Mouse (Mus musculus) liver, embryonic 15.5 days (tissue): ENCODE data around the gene Clec4n. TPM values are rescaled to one million over a fixed set of nuclear protein-coding genes. Genes with fewer than 3 reads are reported as not detected.

Experiments used
- ATAC-seq: fragments of 200-750 bp; cut with Nextera tagmentation; 2 replicates; pipeline ENCODE4 v1.8.0; 2017; ENCODE audit warnings: moderate number of reproducible peaks, mild to moderate bottlenecking, moderate library complexity; ENCODE audit not compliant: insufficient read depth
- H3K27ac ChIP-seq: fragments of 300-500 bp; sonication (generic); replicated peaks from 2 replicates; pipeline ENCODE4 v1.5.1; 2015; ENCODE audit warnings: mild to moderate bottlenecking, inconsistent platforms
- H3K27me3 ChIP-seq: fragments of 300-500 bp; sonication (generic); 2 replicates; pipeline ENCODE4 v1.6.1; 2015; ENCODE audit warnings: mild to moderate bottlenecking, inconsistent platforms
- H3K36me3 ChIP-seq: fragments of 300-500 bp; sonication (generic); replicated peaks from 2 replicates; pipeline ENCODE4 v1.6.1; 2015; ENCODE audit warnings: moderate library complexity, mild to moderate bottlenecking, inconsistent platforms
- H3K4me1 ChIP-seq: fragments of 300-500 bp; sonication (generic); replicated peaks from 2 replicates; pipeline ENCODE4 v1.6.1; 2015; ENCODE audit warnings: inconsistent platforms
- H3K4me2 ChIP-seq: fragments of 300-500 bp; sonication (generic); 2 replicates; pipeline ENCODE4 v1.6.1; 2015; ENCODE audit warnings: moderate library complexity, mild to moderate bottlenecking, inconsistent platforms
- H3K4me3 ChIP-seq: fragments of 300-500 bp; sonication (generic); replicated peaks from 2 replicates; pipeline ENCODE4 v1.5.1; 2015; ENCODE audit warnings: mild to moderate bottlenecking, inconsistent platforms
- H3K9ac ChIP-seq: fragments of 300-500 bp; sonication (generic); 2 replicates; pipeline ENCODE4 v1.6.1; 2015; ENCODE audit warnings: moderate library complexity, mild to moderate bottlenecking, inconsistent platforms
- H3K9me3 ChIP-seq: fragments of 300-500 bp; sonication (generic); replicated peaks from 2 replicates; pipeline ENCODE4 v1.6.1; 2016; ENCODE audit warnings: inconsistent platforms
- WGBS: fragments of 180-500 bp; shearing (Covaris S2); methylation state at CpG from one replicate; pipeline ENCODE4 v1.1.7; 2015; ENCODE audit warnings: mixed read lengths; ENCODE audit not compliant: insufficient replicate concordance; 5-methylcytosine and 5-hydroxymethylcytosine counted together
- polyA plus RNA-seq: library from polyadenylated mRNA; unstranded; fragments of >200 nt; fragmentation: Nextera tagmentation; extraction: Ambion mirVana; gene quantifications from 2 replicates; pipeline ENCODE4 v1.2.1, GENCODE M21; 2015

Clec4n gene
- polyA plus RNA-seq, 1 experiment from 2014 or later = 19.7 TPM

GRCm38 (mm10) chr6:123258946-123259345 is 29.3 kb downstream of the Clec4n start:
- Histone ChIP-seq H3K36me3 (no peaks in the 10 kb centered on the region), H3K9ac (no peak overlapping the region), H3K27ac (no peak overlapping the region), H3K9me3 (no peaks in the 10 kb centered on the region), H3K4me1 (0 out of 2 replicates have a peak, but pooled peaks cover 4% of the 10 kb centered on the region), H3K4me3 (no peak overlapping the region), H3K4me2 (no peak overlapping the region), H3K27me3 (no peaks in the 10 kb centered on the region)
- WGBS = 61% methylated on average over 3 of the region's 3 CpGs
- ATAC-seq = no peak

- no peaks in the 10 kb centered on the region for H3K36me3 ChIP-seq
- H3K27me3 ChIP-seq = no peaks in the 10 kb centered on the region
- no peaks in the 10 kb centered on the region for H3K9me3 ChIP-seq
- no peak overlapping the region for H3K27ac ChIP-seq
- no peak overlapping the region for H3K9ac ChIP-seq
- no peak for ATAC-seq
- H3K4me3 ChIP-seq = no peak overlapping the region
- WGBS = 28% methylated on average over 4 of the region's 4 CpGs
- 0 out of 2 replicates have a peak, but pooled peaks cover 11% of the 10 kb centered on the region for H3K4me1 ChIP-seq
- no peak overlapping the region for H3K4me2 ChIP-seq
These were observed 30.4 kb downstream of the Clec4n start for GRCm38 (mm10) chr6:123259889-123260603.

GRCm38 (mm10) chr6:123260868-123261267 is 31.2 kb downstream of the Clec4n start:
- Histone ChIP-seq H3K36me3 (no peaks in the 10 kb centered on the region), H3K4me1 (peaks cover 12% of the 10 kb centered on the region; the same call in 1 of the 2 replicates), H3K9ac (no peak overlapping the region), H3K4me3 (no peak overlapping the region), H3K9me3 (no peaks in the 10 kb centered on the region), H3K27ac (no peak overlapping the region), H3K27me3 (no peaks in the 10 kb centered on the region), H3K4me2 (no peak overlapping the region)
- ATAC-seq = no peak
- WGBS = 73% methylated on average over 1 of the region's 1 CpGs

DNA sequence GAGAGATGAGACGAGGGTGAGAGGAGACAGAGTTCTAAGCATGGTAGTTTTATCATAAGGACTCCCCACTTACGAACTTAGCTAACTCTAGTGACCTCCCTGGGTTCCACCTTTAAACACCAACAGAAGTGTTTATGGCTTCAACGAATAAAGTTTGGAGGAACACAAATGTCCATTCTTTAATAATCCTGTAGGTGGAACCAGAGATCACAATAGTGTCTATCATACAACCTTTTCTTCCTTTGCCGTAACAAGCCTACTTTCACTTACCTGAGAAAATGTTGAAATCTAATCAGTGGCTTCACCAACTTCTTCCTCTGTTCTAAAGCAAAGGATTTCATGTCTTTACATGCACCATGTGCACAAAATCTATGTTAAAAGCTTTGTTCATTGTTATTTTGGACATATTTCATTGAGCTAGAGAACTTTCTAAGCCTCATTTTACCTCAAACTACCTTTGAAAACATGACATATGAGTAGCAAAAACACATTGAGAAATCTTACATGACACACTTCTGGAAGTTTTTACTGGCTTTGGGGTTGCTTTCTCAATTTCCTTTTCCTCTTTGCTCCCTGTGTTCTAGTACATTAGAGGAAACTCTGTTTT is 32.0 kb downstream of the Clec4n start, which contains the start of gene Clec4d:
TSS of gene Clec4d (plus strand) at position 557 of the 607 bp plus-strand sequence.
- Histone ChIP-seq H3K27me3 (no peaks in the 10 kb centered on the region), H3K9ac (no peak within 1 kb of the TSS), H3K36me3 (no peaks in the 10 kb centered on the region), H3K27ac (no peak within 1 kb of the TSS), H3K9me3 (no peaks in the 10 kb centered on the region), H3K4me2 (no peak within 1 kb of the TSS), H3K4me1 (peaks cover 16% of the 10 kb centered on the region), H3K4me3 (no peak within 1 kb of the TSS)
- 26% methylated on average over 4 of the region's 4 CpGs for WGBS
- no peak for ATAC-seq

GRCm38 (mm10) chr6:123264194-123264593 is 34.6 kb downstream of the Clec4n start:
- Histone ChIP-seq H3K27ac (no peak overlapping the region), H3K36me3 (no peaks in the 10 kb centered on the region), H3K27me3 (no peaks in the 10 kb centered on the region), H3K4me1 (peaks cover 21% of the 10 kb centered on the region), H3K4me3 (no peak overlapping the region), H3K9me3 (no peaks in the 10 kb centered on the region), H3K9ac (no peak overlapping the region), H3K4me2 (no peak overlapping the region)
- ATAC-seq = no peak; the same call in 1 of the 2 replicates
- WGBS = 36% methylated on average over 3 of the region's 3 CpGs

GRCm38 (mm10) chr6:123265809-123266208 is 36.2 kb downstream of the Clec4n start:
- 62% methylated on average over 4 of the region's 4 CpGs for WGBS
- H3K9ac ChIP-seq = no peak overlapping the region
- peaks cover 21% of the 10 kb centered on the region for H3K4me1 ChIP-seq
- no peak overlapping the region for H3K4me3 ChIP-seq
- H3K27me3 ChIP-seq = no peaks in the 10 kb centered on the region
- no peaks in the 10 kb centered on the region for H3K36me3 ChIP-seq
- no peaks in the 10 kb centered on the region for H3K9me3 ChIP-seq
- peak overlapping the region; percentile 67 for H3K27ac ChIP-seq
- ATAC-seq = peak; percentile 73
- H3K4me2 ChIP-seq = no peak overlapping the region

DNA sequence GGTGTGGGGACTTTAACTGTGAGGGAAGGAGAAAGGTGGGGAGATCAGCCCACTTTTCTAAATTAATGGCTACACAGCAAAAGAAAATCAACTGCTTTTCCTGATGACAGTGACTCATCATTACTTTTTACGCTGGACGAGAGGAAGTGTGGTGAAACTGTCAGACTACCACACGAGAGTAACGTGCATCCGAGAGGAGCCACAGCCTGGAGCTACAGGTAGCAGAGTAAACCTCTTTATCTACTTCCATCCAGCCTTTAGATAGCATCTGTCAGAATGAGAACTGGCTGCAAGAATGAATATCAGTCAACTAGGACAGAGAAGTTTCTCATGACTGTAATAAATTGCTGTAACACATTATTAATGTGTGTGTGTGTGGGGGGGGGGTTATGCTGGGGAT is 37.3 kb downstream of the Clec4n start:
- Histone ChIP-seq H3K27me3 (no peaks in the 10 kb centered on the region), H3K9me3 (no peaks in the 10 kb centered on the region), H3K4me3 (no peak overlapping the region), H3K27ac (no peak overlapping the region), H3K9ac (no peak overlapping the region), H3K4me2 (no peak overlapping the region), H3K36me3 (no peaks in the 10 kb centered on the region), H3K4me1 (peaks cover 21% of the 10 kb centered on the region)
- ATAC-seq = 0 out of 2 replicates have a peak, but pooled peaks have one; percentile 20
- 18% methylated on average over 5 of the region's 5 CpGs for WGBS

GRCm38 (mm10) chr6:123279443-123279842 is 49.8 kb downstream of the Clec4n start:
- WGBS = 77% methylated on average over 2 of the region's 2 CpGs

DNA sequence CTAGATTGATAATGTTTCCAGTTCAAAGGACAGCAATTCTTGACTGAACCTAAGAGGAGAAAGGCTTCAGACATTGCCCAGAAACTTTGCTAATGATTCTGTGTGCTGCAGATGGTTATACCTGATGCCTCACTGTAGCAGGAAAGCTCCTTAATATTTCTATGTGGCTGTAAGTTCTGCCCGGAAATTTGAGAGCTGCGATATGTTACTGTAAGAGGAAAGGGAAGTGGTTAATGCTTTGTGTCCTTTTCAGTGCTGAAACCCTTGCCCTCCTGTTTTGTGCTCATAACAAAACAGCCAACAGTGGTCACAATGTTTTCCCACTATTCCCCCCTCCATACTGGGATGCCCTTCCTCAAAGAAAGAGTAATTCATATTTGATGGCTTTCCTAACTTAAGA is 56.7 kb downstream of the Clec4n start:
- 21% methylated on average over 2 of the region's 2 CpGs for WGBS
- no peaks in the 10 kb centered on the region for H3K9me3 ChIP-seq
- H3K27ac ChIP-seq = no peak overlapping the region
- no peak for ATAC-seq
- no peak overlapping the region for H3K4me3 ChIP-seq
- H3K4me2 ChIP-seq = no peak overlapping the region
- no peaks in the 10 kb centered on the region for H3K36me3 ChIP-seq
- H3K4me1 ChIP-seq = peaks cover 19% of the 10 kb centered on the region
- no peaks in the 10 kb centered on the region for H3K27me3 ChIP-seq
- no peak overlapping the region for H3K9ac ChIP-seq

More at GRCm38 (mm10) chr6:123279443-123279842, 49.8 kb downstream of the Clec4n start:
- Histone ChIP-seq H3K36me3 (no peaks in the 10 kb centered on the region), H3K4me2 (no peak overlapping the region), H3K4me1 (no peaks in the 10 kb centered on the region), H3K27ac (no peak overlapping the region), H3K4me3 (no peak overlapping the region), H3K9ac (no peak overlapping the region), H3K9me3 (no peaks in the 10 kb centered on the region), H3K27me3 (no peaks in the 10 kb centered on the region)
- no peak for ATAC-seq

GRCm38 (mm10) chr6:123288931-123289330 is 59.3 kb downstream of the Clec4n start:
- ATAC-seq = no peak
- Histone ChIP-seq H3K27me3 (no peaks in the 10 kb centered on the region), H3K4me2 (peak overlapping the region; percentile 25; the same call in 1 of the 2 replicates), H3K4me1 (peaks cover 31% of the 10 kb centered on the region), H3K4me3 (no peak overlapping the region), H3K9ac (no peak overlapping the region), H3K27ac (peak overlapping the region; percentile 42; the same call in 1 of the 2 replicates), H3K36me3 (no peaks in the 10 kb centered on the region), H3K9me3 (no peaks in the 10 kb centered on the region)
- WGBS = 21% methylated on average over 10 of the region's 10 CpGs

DNA sequence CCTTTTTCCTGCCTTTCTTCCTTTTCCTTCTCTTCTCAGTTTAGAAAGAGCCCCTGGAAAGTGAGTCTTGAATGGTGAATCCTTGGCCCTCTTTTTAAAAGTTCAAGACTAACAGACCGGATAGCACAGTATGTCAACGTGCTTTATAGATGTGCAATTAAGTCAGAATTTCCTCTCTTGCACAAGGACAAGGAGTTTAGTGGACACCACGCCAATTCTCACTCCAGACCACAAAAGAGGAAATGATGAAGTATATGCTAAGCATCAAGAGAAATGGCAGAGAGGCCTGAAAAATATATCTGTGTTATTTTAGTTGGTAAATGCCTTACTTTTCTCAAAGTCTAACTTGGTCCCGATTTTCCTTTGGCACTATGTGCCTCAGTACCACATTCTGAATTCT is 60.1 kb downstream of the Clec4n start, which contains the start of gene Clec4e:
TSS of gene Clec4e (minus strand) at position 118 of the 400 bp plus-strand sequence.
- Histone ChIP-seq H3K4me2 (peak within 1 kb of the TSS; percentile 25; the same call in 1 of the 2 replicates), H3K27ac (peak within 1 kb of the TSS; percentile 42; the same call in 1 of the 2 replicates), H3K4me1 (peaks cover 35% of the 10 kb centered on the region), H3K27me3 (no peaks in the 10 kb centered on the region), H3K9ac (no peak within 1 kb of the TSS), H3K36me3 (no peaks in the 10 kb centered on the region), H3K4me3 (no peak within 1 kb of the TSS), H3K9me3 (no peaks in the 10 kb centered on the region)
- 33% methylated on average over 4 of the region's 4 CpGs for WGBS
- no peak for ATAC-seq
